Mouse (Mus musculus) heart, postnatal 0 days (tissue): ENCODE measurements around the gene Ptpro.

Source experiments
- CTCF ChIP-seq: IDR thresholded peaks from 2 replicates; pipeline ENCODE4 v1.5.1; 2016; ENCODE audit warnings: antibody characterized with exemption, control low read depth, low read depth
- EP300 ChIP-seq: IDR thresholded peaks from 2 replicates; pipeline ENCODE4 v1.6.1; 2016; ENCODE audit warnings: antibody characterized with exemption, low read depth

DNA sequence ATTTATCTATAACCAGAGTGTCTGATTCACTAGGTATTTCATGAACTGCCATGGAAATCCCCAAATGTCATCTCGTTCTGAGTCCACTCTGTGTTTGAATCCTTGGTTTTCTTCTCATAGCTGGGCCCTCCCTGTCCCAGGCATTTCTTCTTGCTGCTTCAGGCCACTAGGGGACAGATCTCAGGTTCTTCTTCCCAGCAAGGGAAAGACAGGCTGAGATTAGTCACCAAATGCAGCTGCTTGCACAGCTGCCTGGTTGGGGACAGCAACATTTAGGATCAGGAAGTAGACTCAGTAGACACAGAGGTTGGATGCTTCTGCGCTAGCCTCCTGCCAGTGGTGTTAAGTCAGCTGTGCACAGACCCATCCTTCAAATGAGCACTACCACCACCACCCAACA lies 113.5 kb downstream of the Ptpro start:
- TF ChIP-seq EP300 (no peak), CTCF (peak; percentile 25; the same call in 1 of the 2 replicates)
